Mouse (Mus musculus): ENCODE data around the gene Pwwp2a.

Pwwp2a gene

GRCm38 (mm10) chr11:43727796-43728195 is 46.0 kb downstream of the Pwwp2a start:
- no peak for DNase-seq

DNA sequence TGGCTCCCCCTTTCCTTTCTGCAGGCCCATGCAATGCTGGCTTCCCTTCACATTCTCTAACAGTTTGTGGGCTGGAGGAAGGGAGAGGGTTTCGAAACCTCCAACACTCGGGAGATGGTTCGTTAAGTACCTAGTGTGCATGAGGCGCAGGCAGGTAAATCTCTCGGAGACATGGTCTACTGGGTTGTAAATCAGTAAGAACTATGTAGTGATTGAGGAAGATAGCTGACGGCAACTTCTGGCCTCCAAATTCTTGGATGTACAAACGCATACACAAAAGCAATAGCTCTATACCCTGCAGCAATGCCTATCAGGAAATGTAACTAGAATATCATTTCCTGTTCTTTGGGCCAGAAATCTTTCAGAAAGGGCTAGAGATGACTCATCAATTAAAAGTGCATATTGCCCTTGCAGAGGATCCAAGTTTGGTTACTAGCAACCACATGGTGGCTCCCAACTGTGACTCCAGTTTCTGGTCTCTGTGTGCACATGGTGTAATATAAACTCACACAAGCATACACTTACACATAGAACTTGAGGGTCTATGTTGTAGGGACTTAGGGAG is 47.0 kb downstream of the Pwwp2a start:
- no peak for DNase-seq

- peak; percentile 97 to 98 for DNase-seq
Measured at GRCm38 (mm10) chr11:43747233-43748226, 65.7 kb downstream of the Pwwp2a start, which contains the start of gene Ttc1. TSS of gene Ttc1 (minus strand) at chr11:43748008.

DNA sequence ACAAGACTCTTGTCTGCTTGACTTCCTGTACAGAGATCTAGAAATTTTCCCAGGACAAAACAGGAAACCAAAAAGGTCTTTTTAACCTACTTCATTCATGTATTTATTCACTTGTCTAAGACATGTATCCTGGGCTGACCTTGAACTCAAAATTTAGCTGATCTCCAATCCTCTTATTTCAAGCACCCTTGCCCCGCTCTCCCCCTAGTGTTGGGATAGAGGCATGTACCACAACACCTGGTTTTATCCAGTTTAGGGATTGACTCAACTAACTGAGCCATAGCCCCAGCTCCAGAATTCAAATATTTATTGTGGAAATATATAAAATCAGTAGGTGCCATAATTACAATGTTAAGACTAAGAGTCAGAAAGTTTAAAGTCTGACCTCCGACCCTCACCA is 69.7 kb downstream of the Pwwp2a start:
- no peak for DNase-seq

DNA sequence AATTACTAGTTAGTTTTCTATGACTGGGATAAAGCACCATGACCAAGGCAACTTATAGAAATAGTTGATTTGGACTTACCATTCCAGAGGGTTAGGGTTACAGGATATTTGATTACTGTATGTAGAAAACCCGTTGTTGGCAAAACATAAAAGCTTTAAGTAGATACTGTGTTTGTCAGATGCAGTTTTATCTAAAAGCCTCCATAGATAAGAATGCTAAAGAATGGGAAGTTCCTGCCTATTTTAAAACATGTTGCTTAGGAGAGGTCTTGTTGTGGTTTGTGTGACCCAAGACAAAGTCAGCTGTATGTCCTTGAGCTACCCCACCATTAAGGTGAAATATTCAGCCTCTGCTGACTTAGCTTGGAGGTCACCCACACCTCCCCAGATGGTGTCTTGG is 72.8 kb downstream of the Pwwp2a start:
- DNase-seq = no peak

DNA sequence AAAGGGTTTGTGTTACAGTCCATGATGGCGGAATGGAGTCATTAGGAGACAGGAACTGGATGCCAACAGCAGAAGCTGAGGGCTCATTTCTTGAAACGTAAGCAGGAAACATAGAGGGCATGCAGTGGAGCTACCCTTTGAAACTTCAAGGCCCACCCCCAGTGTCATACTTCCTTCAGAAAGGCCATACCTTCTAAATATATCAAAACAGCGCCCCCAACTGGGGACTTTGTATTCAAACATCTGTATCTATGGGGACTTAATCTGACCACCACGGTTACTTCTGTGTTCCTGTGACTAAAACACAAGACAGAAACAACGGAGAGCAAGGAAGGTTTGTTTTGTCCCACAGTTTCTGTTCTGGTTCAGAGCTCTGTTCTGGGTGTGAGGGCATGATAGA is 73.6 kb downstream of the Pwwp2a start:
- no peak for DNase-seq

GRCm38 (mm10) chr11:43758436-43758835 is 76.6 kb downstream of the Pwwp2a start:
- DNase-seq = no peak

GRCm38 (mm10) chr11:43766922-43767648 is 85.3 kb downstream of the Pwwp2a start:
- DNase-seq = peak; percentile 70 to 74

GRCm38 (mm10) chr11:43767749-43768148 is 86.0 kb downstream of the Pwwp2a start:
- no peak for DNase-seq

GRCm38 (mm10) chr11:43770110-43770509 is 88.3 kb downstream of the Pwwp2a start:
- DNase-seq = no peak

Measured in cerebellum, postnatal 36 days (tissue).